Mouse (Mus musculus): ENCODE data around the gene Asic2. TPM values are rescaled to one million over a fixed set of nuclear protein-coding genes. Genes with fewer than 3 reads are reported as not detected.

Asic2 gene
- polyA plus RNA-seq, 1 experiment from 2014 or later, result 8.7 TPM

GRCm38 (mm10) chr11:80878026-80878425, 1090.2 kb downstream of the Asic2 start:
- Histone ChIP-seq H3K27ac (ENCODE audit: low read length) (no peak overlapping the region), H3K27me3 (replicated peaks; ENCODE audit: control insufficient read depth, insufficient read depth, low read length) (no peaks in the 10 kb centered on the region), H3K9ac (replicated peaks; ENCODE audit: low read depth, low read length) (no peak overlapping the region), H3K9me3 (ENCODE audit: control insufficient read depth, low read length) (no peaks in the 10 kb centered on the region), H3K36me3 (ENCODE audit: control insufficient read depth, insufficient read depth) (no peaks in the 10 kb centered on the region), H3K4me1 (replicated peaks; ENCODE audit: control insufficient read depth, insufficient read depth, low read length) (peaks cover 8% of the 10 kb centered on the region), H3K4me3 (replicated peaks; ENCODE audit: low read length) (no peak overlapping the region), H3K4me2 (ENCODE audit: low read length) (no peak overlapping the region)
- WGBS, result 92% methylated on average over 2 of the region's 2 CpGs
- ATAC-seq, result no peak

- H3K27ac ChIP-seq (ENCODE audit: low read length), result peak overlapping the region; percentile 49; the same call in 1 of the 2 replicates
Measured at GRCm38 (mm10) chr11:80877131-80877651, 1091.1 kb downstream of the Asic2 start.

GRCm38 (mm10) chr11:80872509-80873474, 1095.5 kb downstream of the Asic2 start:
- no peak for ATAC-seq
- H3K27me3 ChIP-seq (replicated peaks; ENCODE audit: control insufficient read depth, insufficient read depth, low read length), result no peaks in the 10 kb centered on the region
- H3K4me3 ChIP-seq (replicated peaks; ENCODE audit: low read length), result no peak overlapping the region
- H3K4me2 ChIP-seq (ENCODE audit: low read length), result no peak overlapping the region
- H3K9me3 ChIP-seq (ENCODE audit: control insufficient read depth, low read length), result no peaks in the 10 kb centered on the region
- no peak overlapping the region for H3K27ac ChIP-seq (ENCODE audit: low read length)
- no peak overlapping the region for H3K9ac ChIP-seq (replicated peaks; ENCODE audit: low read depth, low read length)
- peaks cover 8% of the 10 kb centered on the region for H3K4me1 ChIP-seq (replicated peaks; ENCODE audit: control insufficient read depth, insufficient read depth, low read length)
- no peaks in the 10 kb centered on the region for H3K36me3 ChIP-seq (ENCODE audit: control insufficient read depth, insufficient read depth)
- 69% methylated on average over 17 of the region's 17 CpGs for WGBS

More at GRCm38 (mm10) chr11:80877131-80877651, 1091.1 kb downstream of the Asic2 start:
- H3K4me1 ChIP-seq (replicated peaks; ENCODE audit: control insufficient read depth, insufficient read depth, low read length), result peaks cover 8% of the 10 kb centered on the region
- ATAC-seq, result peak; percentile 71
- H3K4me3 ChIP-seq (replicated peaks; ENCODE audit: low read length), result no peak overlapping the region
- no peak overlapping the region for H3K4me2 ChIP-seq (ENCODE audit: low read length)
- H3K27me3 ChIP-seq (replicated peaks; ENCODE audit: control insufficient read depth, insufficient read depth, low read length), result no peaks in the 10 kb centered on the region
- no peaks in the 10 kb centered on the region for H3K9me3 ChIP-seq (ENCODE audit: control insufficient read depth, low read length)
- H3K9ac ChIP-seq (replicated peaks; ENCODE audit: low read depth, low read length), result no peak overlapping the region
- 46% methylated on average over 11 of the region's 11 CpGs for WGBS
- no peaks in the 10 kb centered on the region for H3K36me3 ChIP-seq (ENCODE audit: control insufficient read depth, insufficient read depth)

- H3K27ac ChIP-seq (ENCODE audit: low read length), result no peak overlapping the region
- H3K4me2 ChIP-seq (ENCODE audit: low read length), result no peak overlapping the region
- H3K36me3 ChIP-seq (ENCODE audit: control insufficient read depth, insufficient read depth), result no peaks in the 10 kb centered on the region
- 93% methylated on average over 1 of the region's 1 CpGs for WGBS
- no peaks in the 10 kb centered on the region for H3K4me1 ChIP-seq (replicated peaks; ENCODE audit: control insufficient read depth, insufficient read depth, low read length)
- no peak overlapping the region for H3K9ac ChIP-seq (replicated peaks; ENCODE audit: low read depth, low read length)
- no peak overlapping the region for H3K4me3 ChIP-seq (replicated peaks; ENCODE audit: low read length)
- ATAC-seq, result no peak
- no peaks in the 10 kb centered on the region for H3K27me3 ChIP-seq (replicated peaks; ENCODE audit: control insufficient read depth, insufficient read depth, low read length)
- H3K9me3 ChIP-seq (ENCODE audit: control insufficient read depth, low read length), result no peaks in the 10 kb centered on the region
Measured at GRCm38 (mm10) chr11:80868039-80868438, 1100.2 kb downstream of the Asic2 start.

GRCm38 (mm10) chr11:80862941-80863340, 1105.3 kb downstream of the Asic2 start:
- no peaks in the 10 kb centered on the region for H3K36me3 ChIP-seq (ENCODE audit: control insufficient read depth, insufficient read depth)
- ATAC-seq, result no peak
- no peak overlapping the region for H3K27ac ChIP-seq (ENCODE audit: low read length)
- no peaks in the 10 kb centered on the region for H3K9me3 ChIP-seq (ENCODE audit: control insufficient read depth, low read length)
- H3K27me3 ChIP-seq (replicated peaks; ENCODE audit: control insufficient read depth, insufficient read depth, low read length), result no peaks in the 10 kb centered on the region
- H3K4me3 ChIP-seq (replicated peaks; ENCODE audit: low read length), result no peak overlapping the region
- no peaks in the 10 kb centered on the region for H3K4me1 ChIP-seq (replicated peaks; ENCODE audit: control insufficient read depth, insufficient read depth, low read length)
- H3K9ac ChIP-seq (replicated peaks; ENCODE audit: low read depth, low read length), result no peak overlapping the region
- H3K4me2 ChIP-seq (ENCODE audit: low read length), result no peak overlapping the region
- 95% methylated on average over 7 of the region's 7 CpGs for WGBS

- WGBS, result 84% methylated on average over 10 of the region's 10 CpGs
- H3K36me3 ChIP-seq (ENCODE audit: control insufficient read depth, insufficient read depth), result no peaks in the 10 kb centered on the region
- H3K4me3 ChIP-seq (replicated peaks; ENCODE audit: low read length), result no peak within 1 kb of the TSS
- no peak within 1 kb of the TSS for H3K9ac ChIP-seq (replicated peaks; ENCODE audit: low read depth, low read length)
- no peaks in the 10 kb centered on the region for H3K27me3 ChIP-seq (replicated peaks; ENCODE audit: control insufficient read depth, insufficient read depth, low read length)
- no peaks in the 10 kb centered on the region for H3K9me3 ChIP-seq (ENCODE audit: control insufficient read depth, low read length)
- no peak within 1 kb of the TSS for H3K27ac ChIP-seq (ENCODE audit: low read length)
- no peak for ATAC-seq
- H3K4me1 ChIP-seq (replicated peaks; ENCODE audit: control insufficient read depth, insufficient read depth, low read length), result no peaks in the 10 kb centered on the region
- H3K4me2 ChIP-seq (ENCODE audit: low read length), result no peak within 1 kb of the TSS
Measured at GRCm38 (mm10) chr11:80858065-80858464, 1110.2 kb downstream of the Asic2 start, which contains the start of gene Spaca3. Gene Spaca3, plus strand, starts transcription at chr11:80858365.

- no peaks in the 10 kb centered on the region for H3K9me3 ChIP-seq (ENCODE audit: control insufficient read depth, low read length)
- H3K4me1 ChIP-seq (replicated peaks; ENCODE audit: control insufficient read depth, insufficient read depth, low read length), result 0 out of 2 replicates have a peak, but pooled peaks cover 3% of the 10 kb centered on the region
- no peak overlapping the region for H3K9ac ChIP-seq (replicated peaks; ENCODE audit: low read depth, low read length)
- no peaks in the 10 kb centered on the region for H3K27me3 ChIP-seq (replicated peaks; ENCODE audit: control insufficient read depth, insufficient read depth, low read length)
- no peak overlapping the region for H3K4me3 ChIP-seq (replicated peaks; ENCODE audit: low read length)
- WGBS, result 91% methylated on average over 2 of the region's 2 CpGs
- H3K27ac ChIP-seq (ENCODE audit: low read length), result no peak overlapping the region
- ATAC-seq, result no peak
- H3K4me2 ChIP-seq (ENCODE audit: low read length), result no peak overlapping the region
- H3K36me3 ChIP-seq (ENCODE audit: control insufficient read depth, insufficient read depth), result no peaks in the 10 kb centered on the region
Measured at GRCm38 (mm10) chr11:80856827-80857226, 1111.4 kb downstream of the Asic2 start.

GRCm38 (mm10) chr11:80854908-80855307, 1113.3 kb downstream of the Asic2 start:
- no peaks in the 10 kb centered on the region for H3K9me3 ChIP-seq (ENCODE audit: control insufficient read depth, low read length)
- H3K9ac ChIP-seq (replicated peaks; ENCODE audit: low read depth, low read length), result no peak overlapping the region
- H3K4me2 ChIP-seq (ENCODE audit: low read length), result no peak overlapping the region
- H3K27ac ChIP-seq (ENCODE audit: low read length), result no peak overlapping the region
- 0 out of 2 replicates have a peak, but pooled peaks cover 3% of the 10 kb centered on the region for H3K4me1 ChIP-seq (replicated peaks; ENCODE audit: control insufficient read depth, insufficient read depth, low read length)
- WGBS, result 73% methylated on average over 7 of the region's 7 CpGs
- no peaks in the 10 kb centered on the region for H3K36me3 ChIP-seq (ENCODE audit: control insufficient read depth, insufficient read depth)
- no peak overlapping the region for H3K4me3 ChIP-seq (replicated peaks; ENCODE audit: low read length)
- no peaks in the 10 kb centered on the region for H3K27me3 ChIP-seq (replicated peaks; ENCODE audit: control insufficient read depth, insufficient read depth, low read length)
- ATAC-seq, result no peak

GRCm38 (mm10) chr11:80854430-80854829, 1113.8 kb downstream of the Asic2 start:
- Histone ChIP-seq H3K9me3 (ENCODE audit: control insufficient read depth, low read length) (no peaks in the 10 kb centered on the region), H3K4me3 (replicated peaks; ENCODE audit: low read length) (no peak overlapping the region), H3K4me2 (ENCODE audit: low read length) (no peak overlapping the region), H3K9ac (replicated peaks; ENCODE audit: low read depth, low read length) (no peak overlapping the region), H3K27ac (ENCODE audit: low read length) (no peak overlapping the region), H3K36me3 (ENCODE audit: control insufficient read depth, insufficient read depth) (no peaks in the 10 kb centered on the region), H3K27me3 (replicated peaks; ENCODE audit: control insufficient read depth, insufficient read depth, low read length) (no peaks in the 10 kb centered on the region), H3K4me1 (replicated peaks; ENCODE audit: control insufficient read depth, insufficient read depth, low read length) (0 out of 2 replicates have a peak, but pooled peaks cover 3% of the 10 kb centered on the region)
- no peak for ATAC-seq
- 89% methylated on average over 11 of the region's 11 CpGs for WGBS
